Mouse (Mus musculus): Measurements from ENCODE around the gene Gm2022. TPM values are rescaled to one million over a fixed set of nuclear protein-coding genes. Genes with fewer than 3 reads are reported as not detected.
"Not testable (repeated sequence)": the region's sequence is repeated elsewhere in the genome, so short reads cannot be mapped to it uniquely, and the experiment has no call there.

The Gm2022 gene
- not detected in 2 replicates for polyA plus RNA-seq (2012; rRNA removed)

DNA sequence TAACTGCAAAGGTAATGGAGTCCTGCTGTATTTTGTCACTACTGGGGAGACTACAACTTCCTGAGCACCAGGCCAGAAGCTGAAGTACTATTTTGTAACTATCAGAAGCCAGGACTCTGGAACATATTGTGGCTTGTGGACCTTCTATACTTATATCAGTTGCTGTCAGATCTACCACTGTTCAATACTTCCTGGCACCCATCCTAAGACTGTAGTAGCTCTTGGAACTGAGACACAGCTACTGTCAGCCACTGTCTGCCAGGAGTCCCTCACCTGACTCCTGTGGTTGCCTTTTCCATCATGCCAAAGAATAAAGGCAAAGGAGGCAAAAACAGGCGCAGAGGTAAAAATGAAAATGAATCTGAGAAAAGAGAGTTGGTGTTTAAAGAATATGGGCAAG lies at the start of gene Gm2022:
Gm2022 (plus strand) TSS at position 301 of the 400 bp plus-strand sequence.
- not testable (repeated sequence) for DNase-seq; H3K36me3 ChIP-seq (ENCODE audit: control insufficient read depth, insufficient read depth, low read length); H3K4me1 ChIP-seq (replicated peaks; ENCODE audit: control insufficient read depth, insufficient read depth, low read length); H3K4me3 ChIP-seq (ENCODE audit: control insufficient read depth, insufficient read depth, low read length); H3K27me3 ChIP-seq (ENCODE audit: control insufficient read depth, insufficient read depth, low read length); H3K27ac ChIP-seq (ENCODE audit: control insufficient read depth, insufficient read depth, low read length)
- WGBS: 90% methylated on average over 1 of the region's 1 CpGs

DNA sequence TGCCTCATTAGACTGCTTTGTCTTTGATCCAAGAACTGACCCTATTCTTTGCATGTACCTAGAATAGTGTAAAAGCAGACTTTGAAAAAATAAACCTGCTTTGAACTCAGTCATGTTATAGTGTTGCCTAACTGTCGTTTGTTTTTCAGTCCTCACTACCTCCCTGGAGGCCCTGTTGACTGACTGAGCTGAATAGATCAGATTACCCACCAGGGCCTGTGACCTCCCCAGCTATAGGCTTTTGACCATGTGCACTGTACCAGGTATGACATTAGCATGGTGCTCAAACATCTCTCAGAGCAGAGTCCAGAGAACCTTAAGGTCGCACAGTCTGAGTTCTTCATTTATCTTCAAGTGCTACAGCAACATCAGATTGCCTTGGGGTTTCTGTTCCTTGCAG lies 44.5 kb upstream of the Gm2022 start:
- whole genome bisulfite sequencing: no CpG with 5 or more reads among the region's 2 CpGs
- H3K4me3 ChIP-seq (ENCODE audit: control insufficient read depth, insufficient read depth, low read length); H3K36me3 ChIP-seq (ENCODE audit: control insufficient read depth, insufficient read depth, low read length); H3K27ac ChIP-seq (ENCODE audit: control insufficient read depth, insufficient read depth, low read length); H3K4me1 ChIP-seq (replicated peaks; ENCODE audit: control insufficient read depth, insufficient read depth, low read length); H3K27me3 ChIP-seq (ENCODE audit: control insufficient read depth, insufficient read depth, low read length); DNase-seq: not testable (repeated sequence)

DNA sequence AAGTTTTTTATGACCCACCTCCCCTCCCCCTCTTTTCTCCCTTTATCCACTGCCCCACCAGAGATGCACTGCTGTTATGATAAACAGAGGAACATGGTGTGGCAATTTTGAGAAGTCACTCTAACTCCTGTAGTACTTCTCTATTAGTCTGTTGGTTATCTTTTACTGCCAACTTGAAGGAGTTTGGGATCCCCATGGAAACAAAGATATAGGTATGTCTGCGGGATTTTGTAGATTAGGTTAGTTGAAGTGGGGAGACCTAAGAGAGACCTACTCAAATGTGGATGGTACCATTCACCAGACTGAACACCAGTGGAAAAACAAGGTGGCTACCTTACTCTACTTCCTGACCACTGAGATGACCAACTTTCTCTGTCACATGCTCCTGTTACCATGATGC lies 39.1 kb upstream of the Gm2022 start:
- not testable (repeated sequence) for H3K4me3 ChIP-seq (ENCODE audit: control insufficient read depth, insufficient read depth, low read length); H3K27ac ChIP-seq (ENCODE audit: control insufficient read depth, insufficient read depth, low read length); H3K27me3 ChIP-seq (ENCODE audit: control insufficient read depth, insufficient read depth, low read length); DNase-seq; H3K36me3 ChIP-seq (ENCODE audit: control insufficient read depth, insufficient read depth, low read length); H3K4me1 ChIP-seq (replicated peaks; ENCODE audit: control insufficient read depth, insufficient read depth, low read length)
- 84% methylated on average over 1 of the region's 1 CpGs for WGBS

DNA sequence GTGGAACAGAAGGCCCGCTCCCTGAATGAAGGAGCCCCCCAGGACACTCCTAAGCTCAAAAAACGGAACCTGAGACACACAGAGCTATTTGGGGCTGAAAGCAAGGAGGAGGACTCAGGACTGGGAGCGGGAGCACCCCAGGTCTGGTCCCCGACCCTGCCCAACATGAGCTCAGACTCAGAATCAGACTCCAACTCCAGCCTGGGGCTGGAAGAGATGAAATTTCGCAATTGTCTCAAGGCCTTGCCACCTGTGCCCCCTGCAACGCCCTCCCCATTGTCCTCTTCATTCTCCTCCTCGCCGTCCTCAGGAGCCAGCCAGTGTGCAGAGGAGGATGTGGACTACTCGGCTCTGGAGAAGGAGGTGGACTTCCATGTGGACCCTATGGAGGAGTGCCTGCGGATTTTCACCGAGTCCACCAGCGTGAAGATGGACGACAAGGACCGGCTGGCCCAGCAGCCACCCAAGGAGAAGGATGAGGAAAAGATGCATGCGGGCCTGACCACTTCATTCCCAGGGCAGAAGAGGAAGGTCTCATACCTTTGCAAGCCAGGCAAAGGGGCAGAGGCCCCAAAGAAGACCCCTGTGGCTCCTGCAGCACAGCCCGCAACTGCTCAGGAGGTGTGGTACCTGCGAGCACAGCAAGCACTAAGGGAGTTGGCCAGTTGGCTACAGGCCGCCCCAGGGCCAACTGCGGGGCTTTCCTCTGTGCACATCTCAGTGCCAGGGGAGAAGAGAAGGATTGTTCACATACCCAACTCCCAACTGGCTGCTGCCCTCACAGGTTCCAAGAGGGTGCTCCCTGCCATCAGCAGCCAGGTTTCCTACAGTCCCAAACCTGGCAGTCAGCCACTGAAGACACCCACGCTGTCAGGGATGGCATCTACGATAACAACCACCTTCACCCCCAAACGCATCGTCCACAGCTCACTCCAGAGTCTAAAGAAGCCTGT lies 33.2 kb upstream of the Gm2022 start:
- not testable (repeated sequence) for H3K27me3 ChIP-seq (ENCODE audit: control insufficient read depth, insufficient read depth, low read length); DNase-seq; H3K27ac ChIP-seq (ENCODE audit: control insufficient read depth, insufficient read depth, low read length); H3K4me3 ChIP-seq (ENCODE audit: control insufficient read depth, insufficient read depth, low read length); H3K36me3 ChIP-seq (ENCODE audit: control insufficient read depth, insufficient read depth, low read length); H3K4me1 ChIP-seq (replicated peaks; ENCODE audit: control insufficient read depth, insufficient read depth, low read length)
- 87% methylated on average over 23 of the region's 23 CpGs for WGBS

DNA sequence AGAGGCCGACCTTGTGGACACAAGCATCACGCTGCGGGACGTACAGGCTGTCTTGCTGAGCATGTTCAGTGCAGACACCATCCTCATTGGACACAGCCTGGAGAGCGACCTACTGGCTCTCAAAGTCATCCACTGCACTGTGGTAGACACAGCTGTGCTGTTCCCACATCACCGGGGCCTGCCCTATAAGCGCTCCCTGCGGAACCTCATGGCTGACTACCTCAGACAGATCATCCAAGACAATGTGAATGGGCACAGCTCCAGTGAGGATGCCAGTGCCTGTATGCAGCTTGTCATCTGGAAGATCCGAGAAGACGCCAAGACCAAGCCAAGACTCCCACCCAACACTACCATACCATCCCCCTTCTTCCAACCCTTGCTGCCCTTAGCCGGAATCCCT lies 31.5 kb upstream of the Gm2022 start:
- not testable (repeated sequence) for H3K27ac ChIP-seq (ENCODE audit: control insufficient read depth, insufficient read depth, low read length); H3K4me3 ChIP-seq (ENCODE audit: control insufficient read depth, insufficient read depth, low read length); H3K4me1 ChIP-seq (replicated peaks; ENCODE audit: control insufficient read depth, insufficient read depth, low read length); H3K27me3 ChIP-seq (ENCODE audit: control insufficient read depth, insufficient read depth, low read length); H3K36me3 ChIP-seq (ENCODE audit: control insufficient read depth, insufficient read depth, low read length); DNase-seq
- 97% methylated on average over 10 of the region's 11 CpGs for WGBS

DNA sequence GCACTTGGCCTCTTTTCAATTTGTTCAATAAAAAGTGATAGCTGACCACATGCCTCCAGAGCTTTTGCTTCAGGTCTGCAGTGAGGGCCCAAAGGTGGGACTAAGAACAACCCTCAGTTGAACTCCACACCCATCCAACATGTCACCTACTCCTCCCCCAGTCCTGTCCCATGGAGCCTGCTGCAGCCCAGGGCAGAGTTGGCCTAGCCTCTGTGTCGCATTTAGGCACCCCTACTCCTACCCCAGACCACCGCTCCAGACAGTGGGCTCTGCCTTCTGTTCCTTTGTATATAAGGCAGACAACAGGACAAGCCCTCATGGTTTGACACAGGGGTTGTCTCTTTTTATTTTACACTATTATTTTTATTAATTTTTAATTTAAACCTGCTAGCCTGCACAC lies 31.1 kb upstream of the Gm2022 start:
- H3K4me3 ChIP-seq (ENCODE audit: control insufficient read depth, insufficient read depth, low read length); H3K4me1 ChIP-seq (replicated peaks; ENCODE audit: control insufficient read depth, insufficient read depth, low read length); DNase-seq; H3K27ac ChIP-seq (ENCODE audit: control insufficient read depth, insufficient read depth, low read length); H3K36me3 ChIP-seq (ENCODE audit: control insufficient read depth, insufficient read depth, low read length); H3K27me3 ChIP-seq (ENCODE audit: control insufficient read depth, insufficient read depth, low read length): not testable (repeated sequence)
- 88% methylated on average over 2 of the region's 2 CpGs for WGBS

DNA sequence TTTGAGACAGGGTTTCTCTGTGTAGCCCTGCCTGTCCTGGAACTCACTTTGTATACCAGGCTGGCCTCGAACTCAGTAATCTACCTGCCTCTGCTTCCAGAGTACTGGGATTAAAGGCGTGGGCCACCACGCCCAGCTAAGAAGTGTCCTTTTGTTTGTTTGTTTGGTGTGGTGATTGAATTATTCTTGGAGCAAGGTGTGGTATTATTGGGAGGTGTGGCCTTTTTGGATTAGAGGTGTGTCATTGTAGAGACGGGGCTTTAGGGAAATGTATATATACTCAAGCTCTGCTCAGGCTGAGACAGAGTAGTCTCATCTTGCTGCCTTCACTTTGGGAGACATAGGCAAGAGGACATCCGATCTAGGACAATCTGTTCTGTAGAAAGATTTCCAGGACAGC lies 21.4 kb upstream of the Gm2022 start, which contains the start of gene Gm2016:
Gm2016 (plus strand) TSS at position 301 of the 400 bp plus-strand sequence.
- H3K27ac ChIP-seq (ENCODE audit: control insufficient read depth, insufficient read depth, low read length); H3K4me1 ChIP-seq (replicated peaks; ENCODE audit: control insufficient read depth, insufficient read depth, low read length); H3K4me3 ChIP-seq (ENCODE audit: control insufficient read depth, insufficient read depth, low read length); DNase-seq; H3K36me3 ChIP-seq (ENCODE audit: control insufficient read depth, insufficient read depth, low read length); H3K27me3 ChIP-seq (ENCODE audit: control insufficient read depth, insufficient read depth, low read length): not testable (repeated sequence)
- WGBS: 87% methylated on average over 5 of the region's 5 CpGs

DNA sequence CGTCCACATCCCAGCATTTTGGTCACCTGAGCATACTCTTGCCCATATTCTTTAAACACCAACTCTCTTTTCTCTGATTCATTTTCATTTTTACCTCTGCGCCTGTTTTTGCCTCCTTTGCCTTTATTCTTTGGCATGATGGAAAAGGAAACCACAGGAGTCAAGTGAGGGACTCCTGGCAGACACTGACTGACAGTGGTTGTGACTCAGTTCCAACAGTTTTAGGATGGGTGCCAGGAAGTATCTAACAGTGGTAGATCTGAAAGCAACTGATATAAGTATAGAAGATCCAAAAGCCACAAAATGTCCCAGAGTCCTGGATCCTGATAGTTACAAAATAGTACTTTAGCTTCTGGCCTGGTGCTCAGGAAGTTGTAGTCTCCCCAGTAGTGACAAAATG lies 24.6 kb downstream of the Gm2022 start, which contains the start of gene Gm2035:
Gm2035 (minus strand) TSS at position 137 of the 400 bp plus-strand sequence.
- 84% methylated on average over 2 of the region's 2 CpGs for WGBS

More for the DNA sequence above, 24.6 kb downstream of the Gm2022 start, which contains the start of gene Gm2035:
- not testable (repeated sequence) for H3K4me1 ChIP-seq (replicated peaks; ENCODE audit: control insufficient read depth, insufficient read depth, low read length); H3K27ac ChIP-seq (ENCODE audit: control insufficient read depth, insufficient read depth, low read length); DNase-seq; H3K4me3 ChIP-seq (ENCODE audit: control insufficient read depth, insufficient read depth, low read length); H3K36me3 ChIP-seq (ENCODE audit: control insufficient read depth, insufficient read depth, low read length); H3K27me3 ChIP-seq (ENCODE audit: control insufficient read depth, insufficient read depth, low read length)

Other genes starting within 250 kb of the Gm2022 start
- gene Gm21319, start 119.6 kb upstream of the Gm2022 start, polyA plus RNA-seq (2012; rRNA removed): not detected in 2 replicates
- gene Gm21936, start 99.9 kb upstream of the Gm2022 start, polyA plus RNA-seq (2012; rRNA removed): not detected in 2 replicates
- gene BB287469, start 78.8 kb upstream of the Gm2022 start, polyA plus RNA-seq (2012; rRNA removed): not detected in 2 replicates
- gene Gm2001, start 53.0 kb upstream of the Gm2022 start, polyA plus RNA-seq (2012; rRNA removed): not detected in 2 replicates
- not detected in 2 replicates for gene Gm2016, start 21.3 kb upstream of the Gm2022 start, polyA plus RNA-seq (2012; rRNA removed)
- gene Gm2035, start 24.5 kb downstream of the Gm2022 start, polyA plus RNA-seq (2012; rRNA removed): not detected in 2 replicates
- gene Gm2042, start 58.7 kb downstream of the Gm2022 start, polyA plus RNA-seq (2012; rRNA removed): not detected in 2 replicates
- gene Gm2075, start 116.5 kb downstream of the Gm2022 start, polyA plus RNA-seq (2012; rRNA removed): not detected in 2 replicates
- gene Gm6803, start 123.4 kb downstream of the Gm2022 start, polyA plus RNA-seq (2012; rRNA removed): not detected in 2 replicates
- gene Gm2056, start 131.6 kb downstream of the Gm2022 start, polyA plus RNA-seq (2012; rRNA removed): not detected in 2 replicates
- gene Gm16368, start 188.3 kb downstream of the Gm2022 start, polyA plus RNA-seq (2012; rRNA removed): not detected in 2 replicates